In the genomic region with DNA sequence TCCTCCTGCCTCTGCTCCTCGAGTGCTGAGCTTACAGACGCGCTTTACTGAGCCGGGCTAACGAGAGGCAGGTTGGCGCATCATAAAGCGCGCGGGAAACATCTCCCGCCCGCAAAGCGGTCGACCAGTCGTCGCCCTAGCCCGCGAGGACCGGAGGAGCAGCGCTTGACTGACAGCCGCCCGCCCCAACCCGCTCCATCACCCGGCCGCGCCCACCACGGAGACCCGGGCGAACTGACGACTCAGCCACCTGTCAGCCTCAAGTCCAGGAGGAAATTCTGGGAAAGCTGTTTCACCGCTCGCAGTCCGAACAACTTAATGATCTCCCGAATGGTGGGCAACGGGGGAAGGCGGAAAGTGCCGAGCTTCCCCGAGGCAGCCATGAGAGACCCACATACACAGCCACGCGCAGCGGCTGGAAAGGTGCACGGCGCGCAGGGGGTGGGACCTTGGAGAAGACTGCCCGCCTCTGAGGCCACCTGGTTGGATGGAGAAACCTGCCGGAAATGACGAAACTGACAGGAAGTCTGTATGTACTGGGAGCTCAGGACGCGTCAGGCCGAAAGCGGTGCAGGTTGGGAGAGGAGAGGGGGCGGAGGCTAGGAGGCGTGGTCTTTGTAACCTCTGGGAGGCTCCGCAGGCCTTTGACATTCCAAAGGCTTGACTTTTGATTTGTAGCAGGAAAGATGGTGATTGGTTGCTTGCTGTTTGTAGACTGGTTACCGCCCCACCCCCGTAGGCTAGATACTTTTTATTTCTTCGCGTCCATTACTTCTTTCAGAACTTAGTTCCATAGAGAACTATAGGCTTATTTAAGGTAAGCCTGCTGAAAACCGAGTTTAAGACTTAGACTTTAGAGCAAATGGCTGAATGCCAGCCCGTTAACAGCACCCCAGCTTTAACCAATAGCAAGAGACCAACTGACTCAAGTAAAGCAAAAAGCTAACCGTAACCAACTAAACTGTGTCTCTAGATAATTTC, we compare ENCODE assay signal across 8 mouse cellular contexts. TPM values are rescaled to one million over a fixed set of nuclear protein-coding genes. Genes with fewer than 3 reads are reported as not detected.
DNase-seq lines count a peak whose midpoint lies in the region; ATAC-seq and TF ChIP-seq lines count a peak whose summit lies in the region.

A gene (minus strand): TSS at position 451 of the 981 bp plus-strand sequence.

- H3K27ac ChIP-seq in heart, embryonic 11.5 days (ENCODE audit: low read depth, low read length), result peak within 1 kb of the TSS; percentile 77
- H3K27ac ChIP-seq in kidney, embryonic 16.5 days (ENCODE audit: low read length), result peak within 1 kb of the TSS; percentile 92
- H3K27ac ChIP-seq in liver, adult 2 months (replicated peaks; ENCODE audit: insufficient read depth, low read depth, low read length), result peak within 1 kb of the TSS; percentile 74

- peaks cover 4% of the 10 kb centered on the region for H3K36me3 ChIP-seq in C2C12 (ENCODE audit: control insufficient read depth, insufficient read depth)
- peaks cover 12% of the 10 kb centered on the region; the same call in 1 of the 2 replicates for H3K36me3 ChIP-seq in erythroblast, embryonic 14.5 days (ENCODE audit: control insufficient read depth)
- peaks cover 2% of the 10 kb centered on the region; the same call in 1 of the 2 replicates for H3K36me3 ChIP-seq in heart, embryonic 11.5 days (ENCODE audit: control insufficient read depth, insufficient read depth, low read length)
- no peaks in the 10 kb centered on the region for H3K36me3 ChIP-seq in kidney, embryonic 16.5 days (ENCODE audit: insufficient read depth, low read length)
- H3K36me3 ChIP-seq in liver, adult 2 months (ENCODE audit: control insufficient read depth, insufficient read depth, low read length), result peaks cover 2% of the 10 kb centered on the region; the same call in 1 of the 2 replicates
- no peaks in the 10 kb centered on the region for H3K36me3 ChIP-seq in myocyte (ENCODE audit: control insufficient read depth, insufficient read depth)
- no peaks in the 10 kb centered on the region for H3K36me3 ChIP-seq in splenic B cell, adult 2 months (ENCODE audit: control insufficient read depth, insufficient read depth, low read length, poor library complexity, severe bottlenecking)

- H3K27me3 ChIP-seq in C2C12 (ENCODE audit: control insufficient read depth, insufficient read depth, insufficient read length), result no peaks in the 10 kb centered on the region
- H3K27me3 ChIP-seq in erythroblast, embryonic 14.5 days (ENCODE audit: control insufficient read depth), result 0 out of 2 replicates have a peak, but pooled peaks cover 2% of the 10 kb centered on the region
- H3K27me3 ChIP-seq in heart, embryonic 11.5 days (ENCODE audit: control insufficient read depth, insufficient read depth, low read length), result no peaks in the 10 kb centered on the region
- no peaks in the 10 kb centered on the region for H3K27me3 ChIP-seq in kidney, embryonic 16.5 days (ENCODE audit: insufficient read depth, low read length)
- H3K27me3 ChIP-seq in liver, adult 2 months (ENCODE audit: control insufficient read depth, insufficient read depth, low read length), result no peaks in the 10 kb centered on the region
- no peaks in the 10 kb centered on the region for H3K27me3 ChIP-seq in myocyte (ENCODE audit: control insufficient read depth, insufficient read depth, insufficient read length)
- no peaks in the 10 kb centered on the region for H3K27me3 ChIP-seq in splenic B cell, adult 2 months (ENCODE audit: control insufficient read depth, insufficient read depth, low read length, poor library complexity, severe bottlenecking)

- peaks cover 33% of the 10 kb centered on the region for H3K4me1 ChIP-seq in erythroblast, embryonic 14.5 days (ENCODE audit: control insufficient read depth)
- 0 out of 2 replicates have a peak, but pooled peaks cover 4% of the 10 kb centered on the region for H3K4me1 ChIP-seq in heart, embryonic 11.5 days (ENCODE audit: control insufficient read depth, insufficient read depth, low read length)
- H3K4me1 ChIP-seq in kidney, embryonic 16.5 days (ENCODE audit: insufficient read depth, low read length), result peaks cover 13% of the 10 kb centered on the region
- H3K4me1 ChIP-seq in liver, adult 2 months (ENCODE audit: control insufficient read depth, insufficient read depth, low read length), result peaks cover 2% of the 10 kb centered on the region

- no peaks in the 10 kb centered on the region; the same call in 1 of the 2 replicates for H3K9me3 ChIP-seq in erythroblast, embryonic 14.5 days (ENCODE audit: control insufficient read depth, low read length)
- H3K9me3 ChIP-seq in heart, embryonic 11.5 days (replicated peaks; ENCODE audit: control insufficient read depth, low read length), result no peaks in the 10 kb centered on the region
- no peaks in the 10 kb centered on the region for H3K9me3 ChIP-seq in kidney, embryonic 16.5 days (ENCODE audit: low read length)

- TF ChIP-seq POLR2A in brain, embryonic 14.5 days (IDR thresholded peaks at IDR 0.05; ENCODE audit: borderline replicate concordance, extremely low read depth, insufficient read depth, insufficient read length, poor library complexity, severe bottlenecking), result peak; percentile 30; the same call in 1 of the 2 replicates
- peak; percentile 58; the same call in 1 of the 2 replicates for TF ChIP-seq POLR2A in liver, adult 2 months (IDR thresholded peaks at IDR 0.05; ENCODE audit: extremely low read depth, insufficient read depth, low read length)
- TF ChIP-seq POLR2A in myocyte (IDR thresholded peaks at IDR 0.05; ENCODE audit: insufficient read length, low read depth), result peak; percentile 71

- no peaks in the 10 kb centered on the region for H3K79me3 ChIP-seq in C2C12 (ENCODE audit: low read depth)

- H3K9ac ChIP-seq in heart, embryonic 11.5 days (ENCODE audit: low read depth, low read length), result peak within 1 kb of the TSS; percentile 74
- peak within 1 kb of the TSS; percentile 78 for H3K9ac ChIP-seq in kidney, embryonic 16.5 days (replicated peaks; ENCODE audit: low read length)
- peak within 1 kb of the TSS; percentile 60 for H3K9ac ChIP-seq in liver, adult 2 months (ENCODE audit: low read depth, low read length)

- peak; percentile 100 for ATAC-seq in heart, embryonic 11.5 days (replicated peaks; ENCODE audit: insufficient number of reproducible peaks, low FRiP score, low TSS enrichment)
- ATAC-seq in kidney, embryonic 16.5 days (ENCODE audit: low FRiP score, low TSS enrichment), result peak; percentile 100

- WGBS in heart, embryonic 11.5 days (ENCODE audit: insufficient replicate concordance), result under 1% methylated on average over 60 of the region's 60 CpGs
- WGBS in kidney, embryonic 16.5 days, result under 1% methylated on average over 60 of the region's 60 CpGs
- under 1% methylated on average over 60 of the region's 60 CpGs for WGBS in liver, adult 2 months

- DNase-seq in brain, embryonic 14.5 days (ENCODE audit: low read depth), result peak; percentile 100
- peak; percentile 99 for DNase-seq in liver, adult 2 months (ENCODE audit: extremely low read depth, low read depth, low spot score)
- peak; percentile 98 for DNase-seq in splenic B cell, adult 2 months (ENCODE audit: low read depth, low spot score)

- no peak for TF ChIP-seq CTCF in C2C12 (IDR thresholded peaks at IDR 0.05; ENCODE audit: control insufficient read depth, insufficient read depth, insufficient read length)
- TF ChIP-seq CTCF in brain, embryonic 14.5 days (IDR thresholded peaks at IDR 0.05; ENCODE audit: borderline replicate concordance, extremely low read depth, insufficient read depth, insufficient read length), result no peak
- TF ChIP-seq CTCF in liver, adult 2 months (IDR thresholded peaks at IDR 0.05; ENCODE audit: low read depth, low read length), result no peak

- H3K79me2 ChIP-seq in C2C12 (ENCODE audit: control insufficient read depth, insufficient read depth), result no peaks in the 10 kb centered on the region
- no peaks in the 10 kb centered on the region for H3K79me2 ChIP-seq in liver, adult 2 months (ENCODE audit: control insufficient read depth, insufficient read depth, low read length)
- H3K79me2 ChIP-seq in myocyte (ENCODE audit: control insufficient read depth, insufficient read depth), result no peaks in the 10 kb centered on the region

- H3ac ChIP-seq in C2C12 (ENCODE audit: control insufficient read depth, insufficient read length, low read depth) (peak within 1 kb of the TSS; percentile 74), myocyte (ENCODE audit: control insufficient read depth, insufficient read length) (no peak within 1 kb of the TSS)

- H3K4me3 ChIP-seq in C2C12 (ENCODE audit: insufficient read depth, poor library complexity, severe bottlenecking) (peak within 1 kb of the TSS; percentile 50), myocyte (peak within 1 kb of the TSS; percentile 73)
- peak within 1 kb of the TSS; percentile 91 for H3K4me3 ChIP-seq in erythroblast, embryonic 14.5 days (replicated peaks)
- peak within 1 kb of the TSS; percentile 66 for H3K4me3 ChIP-seq in heart, embryonic 11.5 days (ENCODE audit: low read depth, low read length)
- peak within 1 kb of the TSS; percentile 65 for H3K4me3 ChIP-seq in kidney, embryonic 16.5 days (ENCODE audit: low read length)
- peak within 1 kb of the TSS; percentile 77 for H3K4me3 ChIP-seq in liver, adult 2 months (ENCODE audit: insufficient read depth, low read depth, low read length)

- peak within 1 kb of the TSS; percentile 78 for H3K4me2 ChIP-seq in heart, embryonic 11.5 days
- peak within 1 kb of the TSS; percentile 76 for H3K4me2 ChIP-seq in kidney, embryonic 16.5 days (replicated peaks; ENCODE audit: low read depth, low read length)
- H3K4me2 ChIP-seq in myocyte (ENCODE audit: low read depth), result peak within 1 kb of the TSS; percentile 92

TF ChIP-seq in C2C12, 6 proteins besides CTCF, POLR2A, EP300 and RAD21 (continues in another document):
- TF ChIP-seq CEBPB (IDR thresholded peaks at IDR 0.05; ENCODE audit: low read depth) (no peak), FOSL1 (IDR thresholded peaks at IDR 0.05; ENCODE audit: insufficient read depth, low read length, poor library complexity, severe bottlenecking) (no peak), MYOD1 (IDR thresholded peaks at IDR 0.05; ENCODE audit: control insufficient read depth, insufficient read length, low read depth) (peak; percentile 36)

TF ChIP-seq in myocyte, 11 proteins besides CTCF, POLR2A, EP300 and RAD21 (continues in another document):
- TF ChIP-seq E2F4 (IDR thresholded peaks at IDR 0.05; ENCODE audit: insufficient read depth) (peak; percentile 57), TCF3 (IDR thresholded peaks at IDR 0.05; ENCODE audit: insufficient read length, low read depth) (no peak), REST (IDR thresholded peaks at IDR 0.05; ENCODE audit: insufficient read depth, insufficient read length) (no peak), MAX (IDR thresholded peaks at IDR 0.05; ENCODE audit: low read depth) (no peak), POLR2AphosphoS2 (IDR thresholded peaks at IDR 0.05; ENCODE audit: insufficient read length, low read depth) (peak; percentile 52)

RNA-seq across cellular contexts. Expression of the gene that starts here (rescaled TPM):
- polyA plus RNA-seq in C2C12 (2012; fragmentation: generic; extraction: Trizol), result 4.3 TPM
- polyA plus RNA-seq in brain, embryonic 14.5 days (2012; rRNA removed), result 9.5 and 12.6 TPM in 2 replicates
- polyA plus RNA-seq in erythroblast, embryonic 14.5 days (2012), result 0.12 and 0.32 TPM in 2 replicates
- polyA plus RNA-seq in heart, embryonic 11.5 days (2014; fragmentation: Nextera tagmentation; extraction: Ambion mirVana), result 20.8 and 21.0 TPM in 2 replicates
- polyA plus RNA-seq in kidney, embryonic 16.5 days (2015; fragmentation: Nextera tagmentation; extraction: Ambion mirVana), result 15.2 and 16.0 TPM in 2 replicates
- 14.2 and 15.8 TPM in 2 replicates for total RNA-seq in liver, adult 2 months (2014; rRNA removed)
- polyA plus RNA-seq in liver, adult 2 months (2012; rRNA removed), result 3.3 and 5.0 TPM in 2 replicates
- 9.3 TPM for polyA plus RNA-seq in myocyte (2012; fragmentation: generic; extraction: Trizol)

Comparison
In these comparisons a context has a peak if more than half of its experiments do, and no peak if none do; other contexts are left out.
1. Peak in every context shown above with its lines: DNase-seq, ATAC-seq, H3K4me3 ChIP-seq and H3K27ac ChIP-seq.